Mouse (Mus musculus) CH12.LX (cell line): ENCODE results near the gene Git2. TPM values are rescaled to one million over a fixed set of nuclear protein-coding genes. Genes with fewer than 3 reads are reported as not detected.

Experiments used
- DNase-seq: peaks from one replicate; pipeline ENCODE4 v3.0.0-alpha.2; 2013; ENCODE audit errors: extremely low read depth
- H3K27ac ChIP-seq: 2 replicates; pipeline ENCODE4 v1.5.1; 2012; ENCODE audit warnings: low read depth, mild to moderate bottlenecking, control low read depth, moderate library complexity; ENCODE audit not compliant: insufficient read depth
- H3K27me3 ChIP-seq: replicated peaks from 2 replicates; pipeline ENCODE3; 2012; ENCODE audit warnings: inconsistent platforms
- H3K36me3 ChIP-seq, 2 experiments: replicated peaks in 1 of 2; 2 replicates each; pipeline versions ENCODE3 to v1.6.1; 2012; ENCODE audit warnings: inconsistent platforms in 1 of 2, low read length in 1 of 2, mild to moderate bottlenecking in 1 of 2, mixed read lengths in 1 of 2, moderate library complexity in 1 of 2; ENCODE audit not compliant: control insufficient read depth in 1 of 2, insufficient read depth in 1 of 2
- H3K4me1 ChIP-seq, 2 experiments: 2 replicates each; pipeline ENCODE4 v1.6.1; 2012; ENCODE audit warnings: inconsistent platforms in 1 of 2, moderate library complexity in 1 of 2; ENCODE audit not compliant: insufficient read depth in 2 of 2, control insufficient read depth in 1 of 2
- H3K4me2 ChIP-seq: 2 replicates; pipeline ENCODE4 v1.6.1; 2012; ENCODE audit warnings: low read depth, mild to moderate bottlenecking, control low read depth; ENCODE audit not compliant: poor library complexity, insufficient read depth, severe bottlenecking
- H3K4me3 ChIP-seq, 3 experiments: fragments of 150-350 bp in 1 of 3; sonication (generic) in 1 of 3; replicated peaks in 1 of 3; 2 replicates each; pipeline versions ENCODE3 to v1.5.1; 2011 to 2012; ENCODE audit warnings: low read depth in 2 of 3, low read length in 2 of 3, mild to moderate bottlenecking in 2 of 3, moderate library complexity in 2 of 3, control low read depth in 1 of 3, improper control_type of control experiment in 1 of 3, inconsistent platforms in 1 of 3, mixed read lengths in 1 of 3; ENCODE audit not compliant: poor library complexity in 1 of 3
- H3K79me2 ChIP-seq: replicated peaks from 2 replicates; pipeline ENCODE4 v1.6.1; 2012; ENCODE audit warnings: mild to moderate bottlenecking, moderate library complexity; ENCODE audit not compliant: control insufficient read depth, poor library complexity, insufficient read depth, severe bottlenecking; ENCODE audit errors: extremely low read depth
- H3K9ac ChIP-seq: 2 replicates; pipeline ENCODE4 v1.6.1; 2012; ENCODE audit warnings: low read depth, mild to moderate bottlenecking, control low read depth, moderate library complexity; ENCODE audit not compliant: insufficient read depth
- H3K9me3 ChIP-seq: replicated peaks from 2 replicates; pipeline ENCODE3; 2012; ENCODE audit warnings: low read length, inconsistent platforms, mixed read lengths
- BHLHE40 ChIP-seq: IDR thresholded peaks from 2 replicates; pipeline ENCODE4 v1.6.1; 2011; ENCODE audit warnings: mild to moderate bottlenecking, low read depth, low read length, improper control_type of control experiment
- CHD1 ChIP-seq: IDR thresholded peaks from 2 replicates; pipeline ENCODE4 v1.6.1; 2012; ENCODE audit warnings: low read depth, low read length, improper control_type of control experiment, inconsistent platforms
- CHD2 ChIP-seq: IDR thresholded peaks from 2 replicates; pipeline ENCODE4 v1.6.1; 2011; ENCODE audit warnings: low read length, improper control_type of control experiment
- CTCF ChIP-seq, 2 experiments: IDR thresholded peaks in 1 of 2; conservative IDR thresholded peaks in 1 of 2; 2 replicates each; pipeline ENCODE4 v1.5.1; 2011 to 2012; ENCODE audit warnings: low read depth in 2 of 2, low read length in 2 of 2, improper control_type of control experiment in 1 of 2, inconsistent platforms in 1 of 2, mild to moderate bottlenecking in 1 of 2, moderate library complexity in 1 of 2
- E2F4 ChIP-seq: IDR thresholded peaks from 2 replicates; pipeline ENCODE4 v1.6.1; 2011; ENCODE audit warnings: low read depth, low read length, improper control_type of control experiment; ENCODE audit not compliant: insufficient replicate concordance
- EP300 ChIP-seq: IDR thresholded peaks from 2 replicates; pipeline ENCODE4 v1.6.1; 2011; ENCODE audit warnings: low read length, improper control_type of control experiment
- ETS1 ChIP-seq: conservative IDR thresholded peaks from 2 replicates; pipeline ENCODE4 v1.6.1; 2012; ENCODE audit warnings: low read depth, mild to moderate bottlenecking, inconsistent platforms, low read length, improper control_type of control experiment, moderate library complexity
- HCFC1 ChIP-seq: IDR thresholded peaks from 2 replicates; pipeline ENCODE4 v1.6.1; 2012; ENCODE audit warnings: low read depth, mild to moderate bottlenecking, inconsistent platforms, low read length, improper control_type of control experiment
- IRF4 ChIP-seq: IDR thresholded peaks from 2 replicates; pipeline ENCODE4 v1.6.1; 2014; ENCODE audit warnings: low read depth, mild to moderate bottlenecking, inconsistent platforms, low read length, improper control_type of control experiment
- JUN ChIP-seq: IDR thresholded peaks from 2 replicates; pipeline ENCODE4 v1.6.1; 2011; ENCODE audit warnings: low read depth, mild to moderate bottlenecking, low read length, improper control_type of control experiment, moderate library complexity; ENCODE audit not compliant: insufficient read depth
- JUND ChIP-seq: conservative IDR thresholded peaks from 2 replicates; pipeline ENCODE4 v1.6.1; 2011; ENCODE audit warnings: low read depth, low read length, improper control_type of control experiment
- KAT2A ChIP-seq: IDR thresholded peaks from 2 replicates; pipeline ENCODE4 v1.6.1; 2012; ENCODE audit warnings: low read length, improper control_type of control experiment, inconsistent platforms; ENCODE audit not compliant: insufficient replicate concordance
- MAFK ChIP-seq: IDR thresholded peaks from 2 replicates; pipeline ENCODE4 v1.6.1; 2011; ENCODE audit warnings: low read length, improper control_type of control experiment; ENCODE audit not compliant: insufficient replicate concordance
- MAZ ChIP-seq: IDR thresholded peaks from 2 replicates; pipeline ENCODE4 v1.6.1; 2012; ENCODE audit warnings: low read depth, mild to moderate bottlenecking, inconsistent platforms, low read length, improper control_type of control experiment, moderate library complexity
- MEF2A ChIP-seq: IDR thresholded peaks from 2 replicates; pipeline ENCODE4 v1.6.1; 2014; ENCODE audit warnings: low read depth, mild to moderate bottlenecking, inconsistent platforms, low read length, improper control_type of control experiment, borderline replicate concordance
- MYC ChIP-seq: IDR thresholded peaks from 2 replicates; pipeline ENCODE4 v1.6.1; 2011; ENCODE audit warnings: low read depth, mild to moderate bottlenecking, improper control_type of control experiment, low read length
- NELFE ChIP-seq: IDR thresholded peaks from 2 replicates; pipeline ENCODE4 v1.6.1; 2011; ENCODE audit warnings: low read depth, low read length, improper control_type of control experiment
- POLR2A ChIP-seq: IDR thresholded peaks from 2 replicates; pipeline ENCODE4 v1.6.1; 2011; ENCODE audit warnings: low read depth, mild to moderate bottlenecking, improper control_type of control experiment, low read length
- POLR2AphosphoS2 ChIP-seq: IDR thresholded peaks from 2 replicates; pipeline ENCODE4 v1.6.1; 2011; ENCODE audit warnings: low read depth, low read length, improper control_type of control experiment
- RAD21 ChIP-seq: IDR thresholded peaks from 2 replicates; pipeline ENCODE4 v1.6.1; 2011; ENCODE audit warnings: low read depth, mild to moderate bottlenecking, low read length, improper control_type of control experiment, moderate library complexity
- RCOR1 ChIP-seq: conservative IDR thresholded peaks from 2 replicates; pipeline ENCODE4 v1.6.1; 2012; ENCODE audit warnings: low read depth, mild to moderate bottlenecking, inconsistent platforms, low read length, improper control_type of control experiment
- TBP ChIP-seq: conservative IDR thresholded peaks from 2 replicates; pipeline ENCODE4 v1.6.1; 2011; ENCODE audit warnings: low read depth, low read length, improper control_type of control experiment
- UBTF ChIP-seq: IDR thresholded peaks from 2 replicates; pipeline ENCODE4 v1.6.1; 2012; ENCODE audit warnings: low read depth, mild to moderate bottlenecking, inconsistent platforms, low read length, improper control_type of control experiment, moderate library complexity
- USF1 ChIP-seq: IDR thresholded peaks from 2 replicates; pipeline ENCODE4 v1.6.1; 2014; ENCODE audit warnings: low read depth, mild to moderate bottlenecking, inconsistent platforms, low read length, improper control_type of control experiment
- ZC3H11A ChIP-seq: IDR thresholded peaks from 2 replicates; pipeline ENCODE4 v1.6.1; 2012; ENCODE audit warnings: low read depth, mild to moderate bottlenecking, inconsistent platforms, low read length, improper control_type of control experiment
- ZKSCAN1 ChIP-seq: IDR thresholded peaks from 2 replicates; pipeline ENCODE4 v1.6.1; 2012; ENCODE audit warnings: low read depth, inconsistent platforms, low read length, improper control_type of control experiment, borderline replicate concordance
- dilution Hi-C: fragments of 300-500 bp; cut with MboI; formaldehyde crosslinking; loops from 2 replicates; pipeline ENCODE4 v1.14.3; 2020; ENCODE audit warnings: low sequenced_read_pairs; ENCODE audit not compliant: extremely low pct_unique_long_range_greater_than_20kb, extremely low pct_ligation_motif_present
- in situ Hi-C: fragments of 300-500 bp; cut with MboI; formaldehyde crosslinking; loops from 3 replicates; pipeline ENCODE4 v1.14.3; 2019; ENCODE audit warnings: low sequenced_read_pairs, low pct_ligation_motif_present, low pct_unique_long_range_greater_than_20kb, mixed read lengths
- polyA plus RNA-seq: library from polyadenylated mRNA; unstranded; fragments of >175 nt; gene quantifications from 2 replicates; pipeline ENCODE4 v1.2.1, GENCODE M21; 2012; ENCODE audit warnings: low read depth; ENCODE audit not compliant: insufficient read length
- total RNA-seq, 2 experiments: library from RNA; depleted of rRNA; stranded (reverse); fragments of 300-350 nt in 1 of 2; fragments of >200 nt in 1 of 2; gene quantifications; 2 replicates each; pipeline ENCODE4 v1.2.3; 2012 to 2014

Git2 gene
- total and polyA plus RNA-seq, 3 experiments = 12.3 to 29.4 (median 22.1) TPM

- dilution Hi-C loops = no loop called here
- H3K36me3 ChIP-seq = peaks cover 71 to 87% of the 10 kb centered on the region in 2 experiments
Observed at GRCm38 (mm10) chr5:114742998-114743696, 32.2 kb downstream of the Git2 start.

GRCm38 (mm10) chr5:114742572-114742971, 32.7 kb downstream of the Git2 start:
- Histone ChIP-seq H3K79me2 (no peaks in the 10 kb centered on the region), H3K9me3 (no peaks in the 10 kb centered on the region), H3K4me3 (no peak overlapping the region), H3K4me2 (no peak overlapping the region), H3K36me3 (peaks cover 73 to 88% of the 10 kb centered on the region in 2 experiments), H3K4me1 (peaks cover 5 to 46% of the 10 kb centered on the region in 2 experiments), H3K27ac (no peak overlapping the region), H3K27me3 (no peaks in the 10 kb centered on the region), H3K9ac (no peak overlapping the region)
- dilution Hi-C loops (no loop called here), in situ Hi-C loops (no loop called here)
- TF ChIP-seq TBP (no peak), EP300 (no peak), MYC (no peak), RCOR1 (no peak), HCFC1 (no peak), CHD1 (no peak), CTCF (conservative IDR thresholded peaks at IDR 0.05 in 1 of 2, IDR thresholded peaks at IDR 0.05 in 1 of 2; ENCODE audit: low read depth in 2 of 2, low read length in 2 of 2) (no peak), POLR2AphosphoS2 (no peak), JUN (no peak), E2F4 (no peak), RAD21 (no peak), ETS1 (no peak), MAZ (no peak), USF1 (no peak), IRF4 (no peak), ZKSCAN1 (no peak), MEF2A (no peak), JUND (no peak)
- no peak for DNase-seq

More at GRCm38 (mm10) chr5:114742998-114743696, 32.2 kb downstream of the Git2 start:
- Histone ChIP-seq H3K4me2 (no peak overlapping the region), H3K4me3 (no peak overlapping the region), H3K9me3 (no peaks in the 10 kb centered on the region), H3K4me1 (peaks cover 5 to 51% of the 10 kb centered on the region in 2 experiments), H3K27me3 (no peaks in the 10 kb centered on the region), H3K9ac (no peak overlapping the region), H3K27ac (no peak overlapping the region), H3K79me2 (no peaks in the 10 kb centered on the region)
- DNase-seq = no peak
- in situ Hi-C loops = no loop called here
- TF ChIP-seq IRF4 (no peak), BHLHE40 (no peak), JUND (no peak), NELFE (no peak), MEF2A (no peak), POLR2A (no peak), RCOR1 (no peak), ZKSCAN1 (no peak), ZC3H11A (no peak), MAFK (no peak), CHD1 (no peak), CHD2 (no peak), UBTF (no peak), KAT2A (no peak)
